Mouse (Mus musculus) retina, postnatal 7 days (tissue): ENCODE data around the gene Anapc16.
"Not testable (repeated sequence)": the region's sequence is repeated elsewhere in the genome, so short reads cannot be mapped to it uniquely, and the experiment has no call there.

Experiments used
- DNase-seq: peaks from one replicate; pipeline ENCODE4 v3.0.0-alpha.2; 2012; ENCODE audit warnings: low read depth, low spot score

Anapc16 gene

DNA sequence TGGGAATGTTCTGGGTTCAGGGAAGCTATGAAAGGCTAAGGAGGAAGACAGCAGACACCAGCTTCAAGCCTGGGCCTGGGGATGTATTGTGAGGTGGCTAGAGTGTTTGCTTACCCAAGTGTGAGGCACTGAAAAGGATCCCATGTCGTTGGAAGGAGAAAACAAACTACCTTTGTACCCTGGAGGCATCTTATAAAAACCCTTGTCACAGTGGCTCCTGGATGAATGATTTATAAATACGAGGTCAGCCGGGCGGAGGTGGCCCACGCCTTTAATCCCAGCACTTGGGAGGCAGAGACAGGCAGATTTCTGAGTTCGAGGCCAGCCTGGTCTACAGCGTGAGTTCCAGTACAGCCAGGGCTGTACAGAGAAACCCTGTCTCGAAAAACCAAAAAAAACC, 1.3 kb downstream of the Anapc16 start:
- not testable (repeated sequence) for DNase-seq

DNA sequence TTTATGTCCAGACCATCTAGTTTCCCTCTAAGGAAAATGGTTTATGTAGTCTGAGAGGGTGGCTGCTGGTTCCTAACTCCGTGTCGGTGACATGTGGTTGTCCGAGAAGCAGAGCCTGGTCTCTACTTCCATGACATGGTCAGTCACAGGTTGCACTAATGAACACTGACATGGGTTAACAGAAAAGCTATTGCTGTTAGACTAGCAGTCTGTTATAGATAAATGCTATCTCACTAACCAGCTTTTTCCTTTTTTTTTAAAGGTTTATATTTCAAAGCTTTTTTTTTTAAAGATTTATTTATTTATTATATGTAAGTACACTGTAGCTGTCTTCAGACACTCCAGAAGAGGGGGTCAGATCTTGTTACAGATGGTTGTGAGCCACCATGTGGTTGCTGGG, 3.9 kb downstream of the Anapc16 start:
- DNase-seq: no peak

DNA sequence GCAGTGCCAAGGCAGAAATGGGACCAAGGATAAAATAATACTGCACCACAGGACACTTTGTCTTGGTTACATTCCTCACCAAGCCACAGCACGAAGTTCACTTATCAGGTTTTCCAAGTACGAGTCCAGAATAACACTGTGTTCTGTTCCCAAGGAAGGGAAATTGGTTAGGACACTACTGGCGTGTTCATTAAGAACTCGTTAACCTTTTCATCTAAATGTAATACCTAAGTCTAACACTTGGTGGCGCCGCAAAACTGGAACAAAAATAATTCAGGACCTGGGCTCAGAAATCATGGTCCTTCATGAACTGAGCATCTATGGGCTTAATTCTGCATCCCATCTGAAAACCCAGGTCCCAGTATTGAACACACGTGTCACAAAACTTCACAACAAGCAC, 5.3 kb downstream of the Anapc16 start:
- DNase-seq: peak; percentile 66

- DNase-seq: no peak
Observed at GRCm38 (mm10) chr10:59995889-59996288, 7.0 kb downstream of the Anapc16 start.

DNA sequence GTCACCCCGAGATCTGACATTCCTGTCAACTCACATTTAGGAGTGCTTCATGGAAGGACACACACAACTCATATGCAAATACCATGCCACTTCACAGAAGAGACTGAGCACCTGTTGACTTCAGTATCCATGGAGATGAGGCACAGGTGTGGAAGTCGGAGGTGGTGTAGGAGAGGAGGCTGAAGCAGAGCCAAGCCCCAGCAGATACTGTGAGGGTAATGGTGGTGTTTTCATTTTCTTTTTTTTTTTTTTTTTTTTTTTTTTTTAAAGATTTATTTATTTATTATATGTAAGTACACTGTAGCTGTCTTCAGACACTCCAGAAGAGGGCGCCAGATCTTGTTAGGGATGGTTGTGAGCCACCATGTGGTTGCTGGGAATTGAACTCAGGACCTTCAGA, 9.1 kb downstream of the Anapc16 start:
- not testable (repeated sequence) for DNase-seq

- DNase-seq: no peak
Observed at GRCm38 (mm10) chr10:59992024-59992423, 10.9 kb downstream of the Anapc16 start.

GRCm38 (mm10) chr10:59991262-59991880, 11.6 kb downstream of the Anapc16 start:
- DNase-seq: no peak

DNA sequence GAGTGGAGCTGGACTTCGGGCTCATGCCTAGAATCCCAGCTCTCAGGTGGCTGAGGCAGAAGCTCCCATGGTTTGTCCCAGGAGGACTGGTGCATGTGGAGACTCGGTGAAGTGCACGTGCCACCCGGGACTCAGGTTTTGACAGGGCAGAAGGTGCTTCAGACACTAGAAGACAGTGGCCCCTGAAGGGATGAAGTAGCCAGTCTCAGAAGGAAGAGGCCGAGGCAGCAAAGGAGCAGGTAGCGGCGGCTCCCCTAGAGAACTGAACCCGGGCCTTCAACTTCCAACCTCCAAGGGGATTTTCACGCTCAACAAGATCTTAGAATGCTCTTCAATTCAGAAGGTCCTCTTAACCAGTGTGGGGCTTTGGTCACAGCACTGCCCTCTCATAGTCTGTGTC, 12.5 kb downstream of the Anapc16 start:
- no peak for DNase-seq

GRCm38 (mm10) chr10:59988036-59988435, 14.9 kb downstream of the Anapc16 start:
- no peak for DNase-seq

DNA sequence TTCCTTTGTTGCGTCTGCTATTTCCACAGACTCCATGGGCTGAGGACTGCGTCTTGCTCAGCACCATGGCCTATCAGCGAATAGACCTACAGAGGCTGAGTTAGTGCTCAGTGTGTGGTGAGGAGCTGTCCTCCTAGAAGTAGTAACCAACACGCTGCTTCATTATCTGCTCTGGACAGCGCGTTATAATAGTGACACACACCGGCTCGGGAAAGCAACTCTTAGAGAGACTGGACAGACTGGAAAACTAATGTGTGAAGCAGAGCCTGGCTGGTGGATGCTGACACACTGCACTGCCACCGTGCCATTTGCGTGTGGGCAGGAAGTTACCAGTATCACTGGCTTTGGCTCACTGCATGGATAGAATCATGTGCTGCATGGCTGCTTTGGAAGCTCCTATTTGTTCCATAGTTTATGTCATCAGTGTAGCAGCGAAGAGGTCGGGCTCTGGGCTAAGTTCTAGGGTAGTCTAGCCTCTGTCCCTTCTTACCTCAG, 20.5 kb downstream of the Anapc16 start:
- no peak for DNase-seq

GRCm38 (mm10) chr10:59981792-59982191, 21.1 kb downstream of the Anapc16 start:
- DNase-seq: no peak

DNA sequence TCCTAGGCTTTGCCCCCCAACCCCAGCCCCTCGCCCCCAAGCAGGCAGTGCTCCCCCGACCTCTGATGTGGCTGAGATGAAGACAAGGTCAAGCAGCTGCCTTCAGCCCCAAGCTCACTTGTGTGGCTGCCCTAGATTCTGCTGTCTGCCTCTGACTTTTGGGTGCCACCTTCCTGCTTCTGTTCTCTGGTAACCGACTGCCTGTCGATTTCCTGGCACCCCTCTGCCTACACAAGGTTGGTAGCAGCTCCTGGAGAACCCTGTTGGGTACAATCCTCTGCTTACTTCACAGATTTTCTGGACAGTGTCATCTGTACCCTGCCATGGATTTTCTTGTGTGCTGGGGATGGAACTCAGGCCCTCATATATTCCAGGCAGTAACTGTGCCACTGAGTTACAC, 21.6 kb downstream of the Anapc16 start:
- DNase-seq: no peak

- no peak for DNase-seq
Observed at GRCm38 (mm10) chr10:59980815-59981244, 22.1 kb downstream of the Anapc16 start.

DNA sequence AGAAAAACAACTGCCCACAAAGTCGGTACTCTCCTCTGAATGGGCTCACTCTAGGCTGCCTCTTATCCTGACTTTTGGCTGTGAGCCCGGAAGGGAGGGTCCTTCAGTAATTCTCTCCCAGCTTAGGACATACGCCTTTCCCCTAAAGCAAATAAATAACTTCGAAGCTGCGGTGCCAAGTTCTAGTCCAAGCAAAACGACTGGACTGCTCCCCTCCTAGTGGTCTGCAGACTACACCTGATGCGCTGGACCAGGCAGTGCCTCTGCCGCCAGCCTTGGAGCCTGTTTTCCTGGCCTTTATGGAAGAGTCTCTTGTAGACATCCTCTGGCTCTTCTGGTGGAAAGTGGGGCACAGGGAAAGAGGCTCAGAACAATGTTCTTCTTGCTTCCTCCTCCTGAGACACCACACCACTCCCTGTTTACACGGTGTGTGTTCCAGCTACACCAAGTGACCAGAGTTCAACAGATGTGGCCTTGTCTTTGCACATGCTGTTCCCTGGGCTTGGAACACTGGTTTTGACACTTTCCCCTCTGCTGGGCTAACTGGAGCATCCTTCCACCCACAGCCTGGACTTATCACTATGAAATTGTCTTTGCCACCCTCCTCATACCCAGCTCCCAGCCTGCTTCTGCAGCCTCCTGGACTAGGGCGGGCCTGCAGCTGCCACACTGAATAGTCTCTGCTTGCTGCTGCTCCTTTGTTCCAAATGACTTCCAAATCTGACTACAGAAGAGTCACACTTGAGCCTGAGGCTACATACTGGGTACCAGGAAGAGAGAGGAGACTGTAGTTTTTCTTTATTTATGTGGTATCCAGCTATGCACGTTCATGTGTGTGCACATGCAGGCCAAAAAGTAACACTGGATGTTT, 23.8 kb downstream of the Anapc16 start:
- peak; percentile 46 for DNase-seq

- no peak for DNase-seq
Observed at GRCm38 (mm10) chr10:59978401-59978800, 24.5 kb downstream of the Anapc16 start.

DNA sequence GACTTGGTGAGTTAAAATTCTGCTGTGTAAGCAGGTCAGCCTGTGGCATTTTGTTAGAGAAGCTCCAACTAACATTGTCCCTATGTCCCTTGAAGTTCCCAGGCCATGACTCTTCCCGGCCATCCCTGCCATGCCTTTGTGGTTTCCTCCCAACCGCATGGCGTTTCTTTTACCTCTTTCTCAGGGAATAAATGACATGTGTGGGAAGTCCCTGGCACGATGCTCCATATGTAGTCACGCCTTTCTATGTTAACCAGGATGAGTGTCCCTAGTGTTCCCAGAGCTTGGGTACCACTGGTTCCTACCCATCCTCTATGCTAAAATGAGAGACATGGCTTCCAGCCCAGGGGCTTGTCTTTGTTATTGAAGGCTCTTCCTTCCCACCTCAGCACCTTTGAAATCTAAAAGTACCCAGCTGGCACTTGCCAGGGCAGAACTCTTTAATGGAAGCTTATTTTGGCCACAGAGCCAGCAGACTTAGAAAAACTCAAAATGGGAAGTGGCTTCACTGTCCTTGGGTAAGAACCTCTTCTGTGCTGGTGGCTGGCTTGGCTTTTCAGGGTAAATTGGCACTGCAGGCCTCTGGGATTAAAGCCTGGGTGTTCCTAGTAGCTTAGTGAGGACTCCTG, 25.1 kb downstream of the Anapc16 start:
- no peak for DNase-seq

- no peak for DNase-seq
Observed at GRCm38 (mm10) chr10:59977141-59977540, 25.8 kb downstream of the Anapc16 start.

DNA sequence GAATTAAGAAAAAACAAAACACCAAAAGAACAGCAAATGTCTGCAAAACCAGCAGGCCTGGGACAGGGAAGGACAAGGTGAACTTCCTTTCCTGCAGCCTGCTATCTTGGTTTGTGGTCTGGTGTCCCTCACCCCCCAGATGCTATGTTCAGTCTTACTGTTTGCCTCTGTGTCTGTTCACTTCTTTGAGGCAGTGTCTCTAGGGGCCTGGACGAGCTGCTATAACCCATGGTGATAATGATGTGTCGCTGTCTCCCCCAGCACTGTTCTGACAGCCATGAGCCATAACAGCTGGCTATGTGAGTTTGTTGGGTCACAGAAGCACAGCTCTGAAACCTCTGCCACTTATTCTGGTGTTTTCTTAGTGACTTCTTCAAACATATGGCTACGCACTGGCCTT, 28.1 kb downstream of the Anapc16 start:
- DNase-seq: no peak

DNA sequence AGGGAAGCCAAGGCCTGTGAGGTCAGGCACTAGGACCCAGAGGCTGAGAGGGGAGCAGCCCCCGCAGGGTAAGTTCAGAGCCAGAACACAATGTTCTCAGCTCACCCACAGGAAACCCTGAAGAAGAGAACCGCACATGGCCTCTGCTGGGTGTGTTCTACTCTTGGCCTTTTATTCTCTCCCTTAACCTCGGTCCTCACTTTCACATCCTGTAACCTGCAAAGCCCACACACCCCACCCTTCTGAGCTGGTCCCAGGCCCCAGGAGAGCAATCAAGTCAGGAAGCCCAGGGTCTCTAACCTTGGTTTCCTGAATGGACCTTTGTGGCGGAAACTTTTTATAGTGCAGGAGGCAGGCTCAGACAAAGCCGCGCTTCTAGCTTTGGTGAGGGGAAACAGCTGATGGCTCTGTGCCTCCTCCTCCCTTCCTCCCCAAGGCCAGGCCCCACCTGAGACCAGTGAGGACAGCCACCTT, 28.7 kb downstream of the Anapc16 start:
- DNase-seq: no peak

GRCm38 (mm10) chr10:59973400-59973799, 29.5 kb downstream of the Anapc16 start:
- DNase-seq: no peak

DNA sequence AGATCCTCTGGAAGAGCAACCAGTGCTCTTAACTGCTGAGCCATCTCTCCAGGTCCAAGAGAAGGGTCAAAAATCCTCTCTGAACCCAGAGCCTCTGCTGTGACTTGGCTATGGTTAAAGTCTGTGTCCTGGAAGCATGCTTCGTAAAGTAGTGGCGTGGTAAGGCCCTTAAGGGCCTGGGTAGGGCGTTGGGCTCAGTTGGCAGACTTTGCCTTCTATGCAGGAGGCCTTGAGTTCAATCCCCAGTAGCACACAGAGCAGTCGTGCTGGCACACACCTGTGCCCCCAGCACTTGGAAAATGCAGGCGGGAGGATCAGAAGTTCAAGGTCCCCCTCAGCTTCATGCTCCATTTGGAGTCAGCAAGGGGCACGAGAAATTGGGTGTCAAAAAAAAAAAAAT, 29.9 kb downstream of the Anapc16 start:
- DNase-seq: no peak

DNA sequence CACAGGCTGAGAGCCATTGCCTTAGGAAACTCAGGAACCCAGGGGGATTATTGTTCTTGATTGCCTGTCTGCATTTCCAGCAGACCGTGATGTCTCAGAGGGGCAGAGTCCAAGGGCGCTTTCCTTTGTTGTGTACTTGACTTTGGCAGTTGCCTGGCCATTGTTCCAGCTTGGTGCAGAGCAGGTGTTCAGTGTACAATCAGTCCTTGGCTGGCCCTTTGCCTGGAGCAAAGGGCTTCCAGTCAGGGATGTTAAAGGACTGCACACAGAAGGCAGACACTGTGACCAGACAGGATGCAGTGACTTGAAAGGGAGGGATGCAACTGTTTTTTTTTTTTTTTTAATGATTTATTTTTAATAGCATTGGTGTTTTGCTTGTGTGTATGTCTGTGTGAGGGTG, 30.4 kb downstream of the Anapc16 start:
- DNase-seq: no peak
